Mouse (Mus musculus) kidney, embryonic 16.5 days (tissue): ENCODE measurements at regions not wholly inside any gene's neighbourhood (a gene's known extent, or its start where the extent isn't known, plus 50 kb on each side); places are given as distances from the start of the nearest gene placed in this dataset.

Source experiments
- ATAC-seq: fragments of 200-750 bp; cut with Nextera tagmentation; 2 replicates; pipeline ENCODE4 v1.8.0; 2017; ENCODE audit warnings: moderate TSS enrichment; ENCODE audit not compliant: low FRiP score, low TSS enrichment
- H3K27ac ChIP-seq: fragments of 300-500 bp; sonication (generic); 2 replicates; pipeline ENCODE4 v1.5.1; 2014; ENCODE audit warnings: low read length
- H3K27me3 ChIP-seq: fragments of 300-500 bp; sonication (generic); 2 replicates; pipeline ENCODE4 v1.6.1; 2014; ENCODE audit warnings: low read length, control low read depth, mixed read lengths; ENCODE audit not compliant: insufficient read depth
- H3K36me3 ChIP-seq: fragments of 300-500 bp; sonication (generic); 2 replicates; pipeline ENCODE4 v1.6.1; 2014; ENCODE audit warnings: low read length, control low read depth, mixed read lengths; ENCODE audit not compliant: insufficient read depth
- H3K4me1 ChIP-seq: fragments of 300-500 bp; sonication (generic); 2 replicates; pipeline ENCODE4 v1.6.1; 2014; ENCODE audit warnings: low read length, control low read depth, mixed read lengths; ENCODE audit not compliant: insufficient read depth
- H3K4me2 ChIP-seq: fragments of 300-500 bp; sonication (generic); replicated peaks from 2 replicates; pipeline ENCODE4 v1.6.1; 2014; ENCODE audit warnings: low read depth, low read length
- H3K4me3 ChIP-seq: fragments of 300-500 bp; sonication (generic); 2 replicates; pipeline ENCODE4 v1.5.1; 2014; ENCODE audit warnings: mild to moderate bottlenecking, low read length
- H3K9ac ChIP-seq: fragments of 300-500 bp; sonication (generic); replicated peaks from 2 replicates; pipeline ENCODE4 v1.6.1; 2014; ENCODE audit warnings: low read length
- H3K9me3 ChIP-seq: fragments of 300-500 bp; sonication (generic); 2 replicates; pipeline ENCODE4 v1.6.1; 2016; ENCODE audit warnings: low read length, control low read depth
- WGBS: fragments of 180-500 bp; shearing (Covaris S2); extraction: QIAGEN DNeasy Blood & Tissue Kit; methylation state at CpG from one replicate; pipeline ENCODE4 v1.1.7; 2014; 5-methylcytosine and 5-hydroxymethylcytosine counted together

GRCm38 (mm10) chr9:30194866-30195265 is 231.9 kb upstream of the Ntm start:
- no peak overlapping the region for H3K4me3 ChIP-seq
- 41% methylated on average over 3 of the region's 3 CpGs for WGBS

GRCm38 (mm10) chr9:30202411-30202810 is 224.5 kb upstream of the Snx19 start:
- no peaks in the 10 kb centered on the region for H3K36me3 ChIP-seq
- H3K27ac ChIP-seq = no peak overlapping the region
- 88% methylated on average over 3 of the region's 3 CpGs for WGBS
- no peak overlapping the region for H3K9ac ChIP-seq
- H3K9me3 ChIP-seq = no peaks in the 10 kb centered on the region
- H3K4me3 ChIP-seq = no peak overlapping the region
- ATAC-seq = no peak
- no peak overlapping the region for H3K4me2 ChIP-seq
- H3K4me1 ChIP-seq = no peaks in the 10 kb centered on the region
- no peaks in the 10 kb centered on the region for H3K27me3 ChIP-seq

More at GRCm38 (mm10) chr9:30194866-30195265, 231.9 kb upstream of the Ntm start:
- Histone ChIP-seq H3K27ac (no peak overlapping the region), H3K4me2 (no peak overlapping the region), H3K27me3 (no peaks in the 10 kb centered on the region), H3K9ac (no peak overlapping the region), H3K9me3 (no peaks in the 10 kb centered on the region), H3K36me3 (no peaks in the 10 kb centered on the region), H3K4me1 (no peaks in the 10 kb centered on the region)
- peak; percentile 46; the same call in 1 of the 2 replicates for ATAC-seq

- H3K27me3 ChIP-seq = no peaks in the 10 kb centered on the region
- no peaks in the 10 kb centered on the region for H3K36me3 ChIP-seq
- WGBS = 84% methylated on average over 4 of the region's 4 CpGs
- no peak overlapping the region for H3K4me3 ChIP-seq
- no peaks in the 10 kb centered on the region for H3K9me3 ChIP-seq
- no peak for ATAC-seq
- H3K4me2 ChIP-seq = no peak overlapping the region
- no peaks in the 10 kb centered on the region for H3K4me1 ChIP-seq
- no peak overlapping the region for H3K9ac ChIP-seq
- no peak overlapping the region for H3K27ac ChIP-seq
Measured at GRCm38 (mm10) chr9:30207631-30208030, 219.3 kb upstream of the Snx19 start.

GRCm38 (mm10) chr9:30209806-30210205 is 217.1 kb upstream of the Snx19 start:
- Histone ChIP-seq H3K4me2 (no peak overlapping the region), H3K4me1 (no peaks in the 10 kb centered on the region), H3K27ac (no peak overlapping the region), H3K9ac (no peak overlapping the region), H3K27me3 (no peaks in the 10 kb centered on the region), H3K36me3 (no peaks in the 10 kb centered on the region), H3K4me3 (no peak overlapping the region), H3K9me3 (no peaks in the 10 kb centered on the region)
- no peak for ATAC-seq
- WGBS = 44% methylated on average over 1 of the region's 1 CpGs

- H3K27me3 ChIP-seq = no peaks in the 10 kb centered on the region
- no peaks in the 10 kb centered on the region for H3K36me3 ChIP-seq
- no peaks in the 10 kb centered on the region for H3K9me3 ChIP-seq
- H3K27ac ChIP-seq = no peak overlapping the region
- 87% methylated on average over 3 of the region's 3 CpGs for WGBS
- H3K4me2 ChIP-seq = no peak overlapping the region
- no peak overlapping the region for H3K9ac ChIP-seq
- H3K4me3 ChIP-seq = no peak overlapping the region
- ATAC-seq = no peak
- no peaks in the 10 kb centered on the region for H3K4me1 ChIP-seq
Measured at GRCm38 (mm10) chr9:30212471-30213075, 214.3 kb upstream of the Snx19 start.

GRCm38 (mm10) chr9:30234501-30235163 is 192.3 kb upstream of the Snx19 start:
- Histone ChIP-seq H3K4me2 (no peak overlapping the region), H3K9me3 (no peaks in the 10 kb centered on the region), H3K9ac (no peak overlapping the region), H3K27me3 (no peaks in the 10 kb centered on the region), H3K36me3 (no peaks in the 10 kb centered on the region), H3K27ac (no peak overlapping the region), H3K4me3 (no peak overlapping the region), H3K4me1 (no peaks in the 10 kb centered on the region)
- 77% methylated on average over 8 of the region's 8 CpGs for WGBS
- no peak for ATAC-seq

GRCm38 (mm10) chr9:30235791-30236190 is 191.1 kb upstream of the Snx19 start:
- H3K4me2 ChIP-seq = no peak overlapping the region
- H3K27ac ChIP-seq = no peak overlapping the region
- H3K36me3 ChIP-seq = no peaks in the 10 kb centered on the region
- WGBS = 42% methylated on average over 3 of the region's 3 CpGs
- H3K9ac ChIP-seq = no peak overlapping the region
- no peaks in the 10 kb centered on the region for H3K4me1 ChIP-seq
- H3K4me3 ChIP-seq = no peak overlapping the region
- no peak for ATAC-seq
- no peaks in the 10 kb centered on the region for H3K9me3 ChIP-seq
- H3K27me3 ChIP-seq = no peaks in the 10 kb centered on the region

GRCm38 (mm10) chr9:30242107-30242506 is 184.8 kb upstream of the Snx19 start:
- no peak overlapping the region for H3K9ac ChIP-seq
- H3K4me2 ChIP-seq = no peak overlapping the region
- WGBS = 70% methylated on average over 5 of the region's 5 CpGs
- no peaks in the 10 kb centered on the region for H3K27me3 ChIP-seq
- H3K9me3 ChIP-seq = no peaks in the 10 kb centered on the region
- no peak for ATAC-seq
- no peak overlapping the region for H3K4me3 ChIP-seq
- H3K4me1 ChIP-seq = no peaks in the 10 kb centered on the region
- H3K27ac ChIP-seq = no peak overlapping the region
- no peaks in the 10 kb centered on the region for H3K36me3 ChIP-seq

GRCm38 (mm10) chr9:30264533-30265168 is 162.3 kb upstream of the Snx19 start:
- Histone ChIP-seq H3K4me2 (no peak overlapping the region; the same call in 1 of the 2 replicates), H3K4me1 (no peaks in the 10 kb centered on the region), H3K27ac (no peak overlapping the region), H3K9me3 (no peaks in the 10 kb centered on the region), H3K27me3 (no peaks in the 10 kb centered on the region), H3K36me3 (no peaks in the 10 kb centered on the region), H3K9ac (no peak overlapping the region), H3K4me3 (no peak overlapping the region)
- 24% methylated on average over 10 of the region's 11 CpGs for WGBS
- ATAC-seq = peak; percentile 89

GRCm38 (mm10) chr9:30271081-30271480 is 155.8 kb upstream of the Snx19 start:
- no peaks in the 10 kb centered on the region for H3K36me3 ChIP-seq
- no peak overlapping the region for H3K4me2 ChIP-seq
- H3K27me3 ChIP-seq = no peaks in the 10 kb centered on the region
- ATAC-seq = no peak
- WGBS = 26% methylated on average over 5 of the region's 5 CpGs
- no peak overlapping the region for H3K9ac ChIP-seq
- peaks cover 4% of the 10 kb centered on the region; the same call in 1 of the 2 replicates for H3K4me1 ChIP-seq
- H3K9me3 ChIP-seq = no peaks in the 10 kb centered on the region
- no peak overlapping the region for H3K4me3 ChIP-seq
- no peak overlapping the region for H3K27ac ChIP-seq
